Mouse (Mus musculus) CH12.LX (cell line): ENCODE data around the gene 4930404N11Rik. TPM values are rescaled to one million over a fixed set of nuclear protein-coding genes. Genes with fewer than 3 reads are reported as not detected.

Source experiments
- DNase-seq: peaks from one replicate; pipeline ENCODE4 v3.0.0-alpha.2; 2013; ENCODE audit errors: extremely low read depth
- H3K27ac ChIP-seq: 2 replicates; pipeline ENCODE4 v1.5.1; 2012; ENCODE audit warnings: low read depth, mild to moderate bottlenecking, control low read depth, moderate library complexity; ENCODE audit not compliant: insufficient read depth
- H3K27me3 ChIP-seq: replicated peaks from 2 replicates; pipeline ENCODE3; 2012; ENCODE audit warnings: inconsistent platforms
- H3K36me3 ChIP-seq, 2 experiments: replicated peaks in 1 of 2; 2 replicates each; pipeline versions ENCODE3 to v1.6.1; 2012; ENCODE audit warnings: inconsistent platforms in 1 of 2, low read length in 1 of 2, mild to moderate bottlenecking in 1 of 2, mixed read lengths in 1 of 2, moderate library complexity in 1 of 2; ENCODE audit not compliant: control insufficient read depth in 1 of 2, insufficient read depth in 1 of 2
- H3K4me1 ChIP-seq, 2 experiments: 2 replicates each; pipeline ENCODE4 v1.6.1; 2012; ENCODE audit warnings: inconsistent platforms in 1 of 2, moderate library complexity in 1 of 2; ENCODE audit not compliant: insufficient read depth in 2 of 2, control insufficient read depth in 1 of 2
- H3K4me2 ChIP-seq: 2 replicates; pipeline ENCODE4 v1.6.1; 2012; ENCODE audit warnings: low read depth, mild to moderate bottlenecking, control low read depth; ENCODE audit not compliant: poor library complexity, insufficient read depth, severe bottlenecking
- H3K4me3 ChIP-seq, 3 experiments: fragments of 150-350 bp in 1 of 3; sonication (generic) in 1 of 3; replicated peaks in 1 of 3; 2 replicates each; pipeline versions ENCODE3 to v1.5.1; 2011 to 2012; ENCODE audit warnings: low read depth in 2 of 3, low read length in 2 of 3, mild to moderate bottlenecking in 2 of 3, moderate library complexity in 2 of 3, control low read depth in 1 of 3, improper control_type of control experiment in 1 of 3, inconsistent platforms in 1 of 3, mixed read lengths in 1 of 3; ENCODE audit not compliant: poor library complexity in 1 of 3
- H3K79me2 ChIP-seq: replicated peaks from 2 replicates; pipeline ENCODE4 v1.6.1; 2012; ENCODE audit warnings: mild to moderate bottlenecking, moderate library complexity; ENCODE audit not compliant: control insufficient read depth, poor library complexity, insufficient read depth, severe bottlenecking; ENCODE audit errors: extremely low read depth
- H3K9ac ChIP-seq: 2 replicates; pipeline ENCODE4 v1.6.1; 2012; ENCODE audit warnings: low read depth, mild to moderate bottlenecking, control low read depth, moderate library complexity; ENCODE audit not compliant: insufficient read depth
- H3K9me3 ChIP-seq: replicated peaks from 2 replicates; pipeline ENCODE3; 2012; ENCODE audit warnings: low read length, inconsistent platforms, mixed read lengths
- CHD2 ChIP-seq: IDR thresholded peaks from 2 replicates; pipeline ENCODE4 v1.6.1; 2011; ENCODE audit warnings: low read length, improper control_type of control experiment
- E2F4 ChIP-seq: IDR thresholded peaks from 2 replicates; pipeline ENCODE4 v1.6.1; 2011; ENCODE audit warnings: low read depth, low read length, improper control_type of control experiment; ENCODE audit not compliant: insufficient replicate concordance
- ELF1 ChIP-seq: IDR thresholded peaks from 2 replicates; pipeline ENCODE4 v1.6.1; 2014; ENCODE audit warnings: low read depth, mild to moderate bottlenecking, inconsistent platforms, low read length, improper control_type of control experiment
- ETS1 ChIP-seq: conservative IDR thresholded peaks from 2 replicates; pipeline ENCODE4 v1.6.1; 2012; ENCODE audit warnings: low read depth, mild to moderate bottlenecking, inconsistent platforms, low read length, improper control_type of control experiment, moderate library complexity
- GABPA ChIP-seq: IDR thresholded peaks from 2 replicates; pipeline ENCODE4 v1.6.1; 2012; ENCODE audit warnings: low read depth, low read length, improper control_type of control experiment, inconsistent platforms; ENCODE audit not compliant: insufficient replicate concordance
- IRF4 ChIP-seq: IDR thresholded peaks from 2 replicates; pipeline ENCODE4 v1.6.1; 2014; ENCODE audit warnings: low read depth, mild to moderate bottlenecking, inconsistent platforms, low read length, improper control_type of control experiment
- MAFK ChIP-seq: IDR thresholded peaks from 2 replicates; pipeline ENCODE4 v1.6.1; 2011; ENCODE audit warnings: low read length, improper control_type of control experiment; ENCODE audit not compliant: insufficient replicate concordance
- MAZ ChIP-seq: IDR thresholded peaks from 2 replicates; pipeline ENCODE4 v1.6.1; 2012; ENCODE audit warnings: low read depth, mild to moderate bottlenecking, inconsistent platforms, low read length, improper control_type of control experiment, moderate library complexity
- MEF2A ChIP-seq: IDR thresholded peaks from 2 replicates; pipeline ENCODE4 v1.6.1; 2014; ENCODE audit warnings: low read depth, mild to moderate bottlenecking, inconsistent platforms, low read length, improper control_type of control experiment, borderline replicate concordance
- MYC ChIP-seq: IDR thresholded peaks from 2 replicates; pipeline ENCODE4 v1.6.1; 2011; ENCODE audit warnings: low read depth, mild to moderate bottlenecking, improper control_type of control experiment, low read length
- SIN3A ChIP-seq: IDR thresholded peaks from 2 replicates; pipeline ENCODE4 v1.6.1; 2012; ENCODE audit warnings: low read length, improper control_type of control experiment, inconsistent platforms
- SMC3 ChIP-seq: IDR thresholded peaks from 2 replicates; pipeline ENCODE4 v1.6.1; 2011; ENCODE audit warnings: low read depth, low read length, improper control_type of control experiment
- USF1 ChIP-seq: IDR thresholded peaks from 2 replicates; pipeline ENCODE4 v1.6.1; 2014; ENCODE audit warnings: low read depth, mild to moderate bottlenecking, inconsistent platforms, low read length, improper control_type of control experiment
- ZKSCAN1 ChIP-seq: IDR thresholded peaks from 2 replicates; pipeline ENCODE4 v1.6.1; 2012; ENCODE audit warnings: low read depth, inconsistent platforms, low read length, improper control_type of control experiment, borderline replicate concordance
- ZMIZ1 ChIP-seq: IDR thresholded peaks from 2 replicates; pipeline ENCODE4 v1.6.1; 2012; ENCODE audit warnings: low read depth, mild to moderate bottlenecking, inconsistent platforms, low read length, improper control_type of control experiment
- dilution Hi-C: fragments of 300-500 bp; cut with MboI; formaldehyde crosslinking; loops from 2 replicates; pipeline ENCODE4 v1.14.3; 2020; ENCODE audit warnings: low sequenced_read_pairs; ENCODE audit not compliant: extremely low pct_unique_long_range_greater_than_20kb, extremely low pct_ligation_motif_present
- in situ Hi-C: fragments of 300-500 bp; cut with MboI; formaldehyde crosslinking; loops from 3 replicates; pipeline ENCODE4 v1.14.3; 2019; ENCODE audit warnings: low sequenced_read_pairs, low pct_ligation_motif_present, low pct_unique_long_range_greater_than_20kb, mixed read lengths
- polyA plus RNA-seq: library from polyadenylated mRNA; unstranded; fragments of >175 nt; gene quantifications from 2 replicates; pipeline ENCODE4 v1.2.1, GENCODE M21; 2012; ENCODE audit warnings: low read depth; ENCODE audit not compliant: insufficient read length
- total RNA-seq, 2 experiments: library from RNA; depleted of rRNA; stranded (reverse); fragments of 300-350 nt in 1 of 2; fragments of >200 nt in 1 of 2; gene quantifications; 2 replicates each; pipeline ENCODE4 v1.2.3; 2012 to 2014

4930404N11Rik gene
- total and polyA plus RNA-seq, 3 experiments = 0.23 to 5.2 (median 2.7) TPM

- Histone ChIP-seq H3K27ac (no peak overlapping the region), H3K4me2 (no peak overlapping the region), H3K27me3 (no peaks in the 10 kb centered on the region), H3K4me3 (no peak overlapping the region), H3K9ac (no peak overlapping the region), H3K9me3 (no peaks in the 10 kb centered on the region), H3K79me2 (no peaks in the 10 kb centered on the region), H3K36me3 (peaks cover 68 to 75% of the 10 kb centered on the region in 2 experiments), H3K4me1 (peaks cover 10 to 25% of the 10 kb centered on the region in 2 experiments)
- no peak for DNase-seq
- dilution Hi-C loops (no loop called here), in situ Hi-C loops (no loop called here)
- TF ChIP-seq ZKSCAN1 (no peak), E2F4 (no peak), MAFK (no peak), ZMIZ1 (no peak), GABPA (no peak), MAZ (no peak), USF1 (no peak), SIN3A (no peak), IRF4 (no peak), MYC (no peak), SMC3 (no peak)
Measured at GRCm38 (mm10) chr10:81402227-81402765, 36.7 kb upstream of the 4930404N11Rik start.

- dilution Hi-C loops = no loop called here
- in situ Hi-C loops = no loop called here
- no peaks in the 10 kb centered on the region for H3K79me2 ChIP-seq
- H3K9ac ChIP-seq = no peak overlapping the region
- peaks cover 67 to 76% of the 10 kb centered on the region in 2 experiments for H3K36me3 ChIP-seq
- H3K4me3 ChIP-seq = no peak overlapping the region
- no peak for DNase-seq
- H3K9me3 ChIP-seq = no peaks in the 10 kb centered on the region
- TF ChIP-seq IRF4 (no peak), MAFK (peak; percentile 63; the same call in 1 of the 2 replicates), ETS1 (no peak), MEF2A (no peak), MYC (no peak), ELF1 (no peak), CHD2 (no peak)
- no peak overlapping the region for H3K4me2 ChIP-seq
- no peaks in the 10 kb centered on the region for H3K27me3 ChIP-seq
- H3K4me1 ChIP-seq = peaks cover 9 to 19% of the 10 kb centered on the region in 2 experiments
- no peak overlapping the region for H3K27ac ChIP-seq
Measured at GRCm38 (mm10) chr10:81401521-81402226, 36.1 kb upstream of the 4930404N11Rik start.
